Mouse (Mus musculus): ENCODE results near the gene Gnl2. TPM values are rescaled to one million over a fixed set of nuclear protein-coding genes. Genes with fewer than 3 reads are reported as not detected.
A peak's percentile ranks its signal among the peaks of the same experiment; 100 is the strongest.

The Gnl2 gene
- 95.5 and 98.5 TPM in 2 replicates for polyA plus RNA-seq (2014; fragmentation: Nextera tagmentation; extraction: Ambion mirVana)

GRCm38 (mm10) chr4:125015806-125016635, at the start of gene Gnl2:
Gene Gnl2, plus strand, starts transcription at chr4:125016585.
- Histone ChIP-seq H3K9ac (ENCODE audit: low read length) (no peak within 1 kb of the TSS), H3K4me1 (replicated peaks; ENCODE audit: control insufficient read depth, insufficient read depth, low read length) (no peaks in the 10 kb centered on the region), H3K27me3 (ENCODE audit: control insufficient read depth, insufficient read depth, low read length) (no peaks in the 10 kb centered on the region), H3K36me3 (ENCODE audit: control insufficient read depth, insufficient read depth, low read length) (no peaks in the 10 kb centered on the region), H3K4me3 (ENCODE audit: low read depth, low read length) (no peak within 1 kb of the TSS), H3K9me3 (ENCODE audit: control insufficient read depth, low read length) (no peaks in the 10 kb centered on the region), H3K4me2 (ENCODE audit: low read depth, low read length, severe bottlenecking) (no peak within 1 kb of the TSS), H3K27ac (ENCODE audit: low read depth, low read length) (no peak within 1 kb of the TSS)
- no peak for ATAC-seq (replicated peaks; ENCODE audit: low FRiP score)
- 94% methylated on average over 10 of the region's 10 CpGs for WGBS
- DNase-seq (ENCODE audit: low spot score): no peak

- WGBS: 47% methylated on average over 6 of the region's 6 CpGs
- H3K36me3 ChIP-seq (ENCODE audit: control insufficient read depth, insufficient read depth, low read length): no peaks in the 10 kb centered on the region
- no peak overlapping the region; the same call in 1 of the 2 replicates for H3K9ac ChIP-seq (ENCODE audit: low read length)
- no peaks in the 10 kb centered on the region for H3K9me3 ChIP-seq (ENCODE audit: control insufficient read depth, low read length)
- no peak overlapping the region for H3K4me2 ChIP-seq (ENCODE audit: low read depth, low read length, severe bottlenecking)
- H3K4me1 ChIP-seq (replicated peaks; ENCODE audit: control insufficient read depth, insufficient read depth, low read length): peaks cover 18% of the 10 kb centered on the region
- H3K27me3 ChIP-seq (ENCODE audit: control insufficient read depth, insufficient read depth, low read length): no peaks in the 10 kb centered on the region
- H3K4me3 ChIP-seq (ENCODE audit: low read depth, low read length): no peak overlapping the region
- H3K27ac ChIP-seq (ENCODE audit: low read depth, low read length): peak overlapping the region; percentile 53
- DNase-seq (ENCODE audit: low spot score) (no peak), ATAC-seq (replicated peaks; ENCODE audit: low FRiP score) (no peak)
These were observed 47.7 kb upstream of the Gnl2 start for GRCm38 (mm10) chr4:124968711-124969110.

GRCm38 (mm10) chr4:124969219-124969848, 47.1 kb upstream of the Gnl2 start:
- Histone ChIP-seq H3K4me2 (ENCODE audit: low read depth, low read length, severe bottlenecking) (no peak overlapping the region), H3K4me1 (replicated peaks; ENCODE audit: control insufficient read depth, insufficient read depth, low read length) (peaks cover 18% of the 10 kb centered on the region), H3K36me3 (ENCODE audit: control insufficient read depth, insufficient read depth, low read length) (no peaks in the 10 kb centered on the region), H3K27ac (ENCODE audit: low read depth, low read length) (peak overlapping the region; percentile 53), H3K27me3 (ENCODE audit: control insufficient read depth, insufficient read depth, low read length) (no peaks in the 10 kb centered on the region), H3K9me3 (ENCODE audit: control insufficient read depth, low read length) (no peaks in the 10 kb centered on the region), H3K4me3 (ENCODE audit: low read depth, low read length) (no peak overlapping the region), H3K9ac (ENCODE audit: low read length) (no peak overlapping the region)
- 74% methylated on average over 7 of the region's 7 CpGs for WGBS
- DNase-seq (ENCODE audit: low spot score): peak; percentile 40
- ATAC-seq (replicated peaks; ENCODE audit: low FRiP score): no peak

GRCm38 (mm10) chr4:124970194-124970593, 46.2 kb upstream of the Gnl2 start:
- Histone ChIP-seq H3K36me3 (ENCODE audit: control insufficient read depth, insufficient read depth, low read length) (no peaks in the 10 kb centered on the region), H3K9me3 (ENCODE audit: control insufficient read depth, low read length) (no peaks in the 10 kb centered on the region), H3K9ac (ENCODE audit: low read length) (no peak overlapping the region), H3K27ac (ENCODE audit: low read depth, low read length) (no peak overlapping the region), H3K4me1 (replicated peaks; ENCODE audit: control insufficient read depth, insufficient read depth, low read length) (peaks cover 15% of the 10 kb centered on the region), H3K4me3 (ENCODE audit: low read depth, low read length) (no peak overlapping the region), H3K4me2 (ENCODE audit: low read depth, low read length, severe bottlenecking) (no peak overlapping the region), H3K27me3 (ENCODE audit: control insufficient read depth, insufficient read depth, low read length) (no peaks in the 10 kb centered on the region)
- ATAC-seq (replicated peaks; ENCODE audit: low FRiP score) (no peak), DNase-seq (ENCODE audit: low spot score) (peak; percentile 39)
- WGBS: 74% methylated on average over 11 of the region's 11 CpGs

- no peaks in the 10 kb centered on the region for H3K9me3 ChIP-seq (ENCODE audit: control insufficient read depth, low read length)
- 36% methylated on average over 5 of the region's 5 CpGs for WGBS
- H3K27me3 ChIP-seq (ENCODE audit: control insufficient read depth, insufficient read depth, low read length): no peaks in the 10 kb centered on the region
- no peaks in the 10 kb centered on the region for H3K36me3 ChIP-seq (ENCODE audit: control insufficient read depth, insufficient read depth, low read length)
- no peak overlapping the region for H3K27ac ChIP-seq (ENCODE audit: low read depth, low read length)
- H3K4me1 ChIP-seq (replicated peaks; ENCODE audit: control insufficient read depth, insufficient read depth, low read length): peaks cover 11% of the 10 kb centered on the region
- H3K4me3 ChIP-seq (ENCODE audit: low read depth, low read length): no peak overlapping the region
- ATAC-seq (replicated peaks; ENCODE audit: low FRiP score) (no peak), DNase-seq (ENCODE audit: low spot score) (peak; percentile 48)
- no peak overlapping the region for H3K4me2 ChIP-seq (ENCODE audit: low read depth, low read length, severe bottlenecking)
- no peak overlapping the region for H3K9ac ChIP-seq (ENCODE audit: low read length)
These were observed 45.7 kb upstream of the Gnl2 start for GRCm38 (mm10) chr4:124970677-124971076.

- Histone ChIP-seq H3K27ac (ENCODE audit: low read depth, low read length) (no peak overlapping the region), H3K27me3 (ENCODE audit: control insufficient read depth, insufficient read depth, low read length) (no peaks in the 10 kb centered on the region), H3K9ac (ENCODE audit: low read length) (no peak overlapping the region), H3K36me3 (ENCODE audit: control insufficient read depth, insufficient read depth, low read length) (no peaks in the 10 kb centered on the region), H3K4me3 (ENCODE audit: low read depth, low read length) (no peak overlapping the region), H3K4me2 (ENCODE audit: low read depth, low read length, severe bottlenecking) (no peak overlapping the region), H3K4me1 (replicated peaks; ENCODE audit: control insufficient read depth, insufficient read depth, low read length) (peaks cover 11% of the 10 kb centered on the region), H3K9me3 (ENCODE audit: control insufficient read depth, low read length) (no peaks in the 10 kb centered on the region)
- 83% methylated on average over 8 of the region's 8 CpGs for WGBS
- DNase-seq (ENCODE audit: low spot score): no peak
- no peak for ATAC-seq (replicated peaks; ENCODE audit: low FRiP score)
These were observed 45.3 kb upstream of the Gnl2 start for GRCm38 (mm10) chr4:124971094-124971493.

GRCm38 (mm10) chr4:124972316-124972715, 44.1 kb upstream of the Gnl2 start:
- ATAC-seq (replicated peaks; ENCODE audit: low FRiP score) (no peak), DNase-seq (ENCODE audit: low spot score) (peak; percentile 50)
- 65% methylated on average over 9 of the region's 9 CpGs for WGBS
- Histone ChIP-seq H3K27me3 (ENCODE audit: control insufficient read depth, insufficient read depth, low read length) (no peaks in the 10 kb centered on the region), H3K36me3 (ENCODE audit: control insufficient read depth, insufficient read depth, low read length) (no peaks in the 10 kb centered on the region), H3K4me3 (ENCODE audit: low read depth, low read length) (no peak overlapping the region), H3K9ac (ENCODE audit: low read length) (no peak overlapping the region), H3K4me2 (ENCODE audit: low read depth, low read length, severe bottlenecking) (no peak overlapping the region), H3K4me1 (replicated peaks; ENCODE audit: control insufficient read depth, insufficient read depth, low read length) (peaks cover 11% of the 10 kb centered on the region), H3K9me3 (ENCODE audit: control insufficient read depth, low read length) (no peaks in the 10 kb centered on the region), H3K27ac (ENCODE audit: low read depth, low read length) (no peak overlapping the region)

- Histone ChIP-seq H3K27ac (ENCODE audit: low read depth, low read length) (no peak overlapping the region), H3K9ac (ENCODE audit: low read length) (no peak overlapping the region), H3K4me2 (ENCODE audit: low read depth, low read length, severe bottlenecking) (no peak overlapping the region), H3K27me3 (ENCODE audit: control insufficient read depth, insufficient read depth, low read length) (no peaks in the 10 kb centered on the region), H3K4me3 (ENCODE audit: low read depth, low read length) (no peak overlapping the region), H3K9me3 (ENCODE audit: control insufficient read depth, low read length) (no peaks in the 10 kb centered on the region), H3K4me1 (replicated peaks; ENCODE audit: control insufficient read depth, insufficient read depth, low read length) (peaks cover 10% of the 10 kb centered on the region), H3K36me3 (ENCODE audit: control insufficient read depth, insufficient read depth, low read length) (no peaks in the 10 kb centered on the region)
- ATAC-seq (replicated peaks; ENCODE audit: low FRiP score): no peak
- 81% methylated on average over 2 of the region's 2 CpGs for WGBS
- no peak for DNase-seq (ENCODE audit: low spot score)
These were observed 43.1 kb upstream of the Gnl2 start for GRCm38 (mm10) chr4:124973296-124973695.

Data from forebrain, embryonic 11.5 days (tissue).